Mouse (Mus musculus): ENCODE measurements around the gene Ralgapa2.

GRCm38 (mm10) chr2:146210968-146211367 lies 301.2 kb downstream of the Ralgapa2 start:
- TF ChIP-seq POLR2A (IDR thresholded peaks at IDR 0.05; ENCODE audit: low read depth, low read length): no peak
- no peak for TF ChIP-seq CTCF (IDR thresholded peaks at IDR 0.05; ENCODE audit: extremely low read depth, insufficient read depth, insufficient read length, insufficient replicate concordance)
